Mouse (Mus musculus) brain, embryonic 14.5 days (tissue): ENCODE results near the gene Dync1li1.

ENCODE experiments used
- CTCF ChIP-seq: fragments of 200-500 bp; IDR thresholded peaks from 2 replicates; pipeline ENCODE4 v1.5.1; 2012; ENCODE audit warnings: inconsistent platforms, mild to moderate bottlenecking, moderate library complexity, borderline replicate concordance; ENCODE audit not compliant: insufficient read depth, insufficient read length; ENCODE audit errors: extremely low read depth
- POLR2A ChIP-seq: fragments of 200-500 bp; IDR thresholded peaks from 2 replicates; pipeline ENCODE4 v1.6.1; 2012; ENCODE audit warnings: mild to moderate bottlenecking, inconsistent platforms, borderline replicate concordance; ENCODE audit not compliant: poor library complexity, insufficient read depth, insufficient read length, severe bottlenecking; ENCODE audit errors: extremely low read depth

- TF ChIP-seq CTCF (no peak), POLR2A (no peak)
These were observed 15.0 kb upstream of the Dync1li1 start for GRCm38 (mm10) chr9:114673626-114674025.
